Mouse (Mus musculus): ENCODE data around the gene Snrpb2.

Gene Snrpb2

GRCm38 (mm10) chr2:143094761-143095160 is 31.9 kb downstream of the Snrpb2 start:
- DNase-seq: no peak

- DNase-seq: no peak
Observed at GRCm38 (mm10) chr2:143097170-143097569, 34.3 kb downstream of the Snrpb2 start.

- DNase-seq: no peak
Observed at GRCm38 (mm10) chr2:143113859-143114258, 51.0 kb downstream of the Snrpb2 start.

- DNase-seq: no peak
Observed at GRCm38 (mm10) chr2:143114716-143115115, 51.9 kb downstream of the Snrpb2 start.

GRCm38 (mm10) chr2:143117453-143117852 is 54.6 kb downstream of the Snrpb2 start:
- no peak for DNase-seq

- DNase-seq: no peak
Observed at GRCm38 (mm10) chr2:143118221-143118620, 55.4 kb downstream of the Snrpb2 start.

Data from lung, postnatal 4 days (tissue).